Mouse (Mus musculus) retina, embryonic 14.5 days (tissue): ENCODE results near the gene Nf1.

Experiments used
- DNase-seq: peaks from one replicate; pipeline ENCODE4 v3.0.0-alpha.2; 2015; ENCODE audit warnings: low spot score

Nf1 gene

DNA sequence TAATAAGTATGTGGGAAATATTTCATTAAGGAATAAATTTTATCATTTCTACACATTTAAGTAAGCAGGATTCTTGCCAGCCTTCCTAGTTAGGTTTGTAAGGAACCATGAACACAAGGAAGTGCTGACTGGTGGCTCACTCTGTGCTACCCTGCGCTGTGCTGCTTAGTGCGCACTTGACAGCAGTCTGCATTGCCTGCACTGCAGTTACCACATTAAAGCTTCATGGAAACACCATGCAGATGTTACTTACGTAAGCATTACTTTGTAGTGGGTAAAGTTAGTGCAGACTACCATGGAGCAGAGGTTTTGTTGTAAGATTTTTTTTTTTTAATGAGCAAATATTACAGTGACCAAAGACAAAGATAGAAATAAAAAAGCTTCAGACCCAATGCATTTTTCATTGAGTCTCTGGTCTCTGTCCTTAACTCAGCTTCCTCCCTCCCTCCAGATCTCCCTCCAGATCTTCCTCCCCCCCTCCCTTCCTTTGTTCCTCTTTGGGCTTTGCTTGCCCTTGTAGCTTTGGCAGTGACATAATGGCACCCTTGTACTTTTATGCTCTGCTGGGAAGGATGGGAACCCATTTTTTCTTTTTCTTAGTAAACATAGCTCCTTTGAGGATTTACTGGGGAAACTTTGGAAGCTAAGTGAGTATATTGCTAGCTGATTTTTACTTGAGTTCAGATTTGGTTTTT is 121.4 kb downstream of the Nf1 start:
- no peak for DNase-seq

DNA sequence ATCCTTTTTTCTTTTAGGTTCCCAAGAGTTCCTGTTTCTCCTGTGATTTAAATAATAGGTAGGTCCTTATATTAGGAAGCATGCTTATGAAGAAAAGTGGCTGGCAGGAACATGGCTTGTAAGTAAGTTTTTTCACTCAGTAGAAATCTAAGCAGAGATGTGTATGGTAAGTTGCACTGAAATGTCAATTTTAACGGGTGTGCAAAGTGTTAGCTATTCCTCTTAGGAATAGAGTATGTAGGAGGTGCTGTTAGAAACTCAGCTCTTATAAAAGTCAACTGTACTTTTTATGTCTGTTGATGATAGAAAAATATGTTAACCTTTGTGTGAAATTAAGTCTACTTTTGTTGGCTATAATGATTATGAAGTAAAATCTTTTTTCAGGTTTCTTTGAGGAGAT is 128.6 kb downstream of the Nf1 start:
- DNase-seq: no peak

DNA sequence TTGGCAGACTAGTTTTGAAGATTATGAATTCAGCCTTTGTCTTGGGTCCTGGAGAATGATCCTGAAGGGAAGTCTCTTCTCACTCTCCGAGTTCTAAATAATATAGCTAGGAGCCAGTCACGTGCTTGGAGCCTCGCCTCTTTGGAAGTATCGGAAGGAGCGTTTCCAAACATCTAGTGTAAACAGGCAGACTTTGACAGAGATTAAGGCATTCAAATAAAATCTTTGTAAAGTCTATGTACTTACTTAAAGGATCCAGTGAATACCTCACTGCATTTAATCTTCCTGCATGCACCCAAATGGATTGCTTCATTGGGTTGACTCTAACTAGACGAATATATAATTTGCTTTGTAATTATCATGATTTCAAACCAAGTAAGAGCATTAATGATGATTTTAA is 143.9 kb downstream of the Nf1 start:
- no peak for DNase-seq

DNA sequence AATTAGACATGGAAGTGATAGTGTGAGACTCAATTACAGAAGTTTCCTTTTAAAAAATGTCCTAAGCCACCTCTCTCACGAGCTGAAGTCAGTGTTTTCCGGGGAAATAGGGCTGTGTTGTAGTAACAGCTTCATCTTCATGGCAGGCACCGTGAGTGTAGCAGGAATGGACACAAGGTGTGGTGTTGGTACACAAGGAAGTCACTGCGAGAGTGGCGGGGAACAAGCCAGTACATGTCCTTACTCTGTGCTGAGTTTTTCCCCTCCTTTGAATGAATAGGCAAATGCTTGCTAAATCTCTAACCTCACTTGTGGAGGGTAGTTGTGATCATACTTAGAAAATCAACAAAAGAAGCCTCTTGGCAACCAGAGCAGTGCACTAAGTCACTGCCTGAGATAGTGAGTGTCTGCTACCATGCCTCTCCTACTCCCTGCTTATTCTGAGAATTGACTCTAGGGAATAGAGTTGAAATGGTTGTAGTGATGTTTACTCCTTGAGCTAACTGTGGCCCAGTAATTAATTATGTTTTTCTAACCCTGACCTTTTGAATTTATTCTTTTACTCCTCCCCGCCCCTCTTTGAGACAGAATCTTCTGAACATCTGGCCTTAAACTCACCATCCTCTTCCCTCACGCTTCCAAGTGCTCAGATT is 144.5 kb downstream of the Nf1 start:
- DNase-seq: no peak

DNA sequence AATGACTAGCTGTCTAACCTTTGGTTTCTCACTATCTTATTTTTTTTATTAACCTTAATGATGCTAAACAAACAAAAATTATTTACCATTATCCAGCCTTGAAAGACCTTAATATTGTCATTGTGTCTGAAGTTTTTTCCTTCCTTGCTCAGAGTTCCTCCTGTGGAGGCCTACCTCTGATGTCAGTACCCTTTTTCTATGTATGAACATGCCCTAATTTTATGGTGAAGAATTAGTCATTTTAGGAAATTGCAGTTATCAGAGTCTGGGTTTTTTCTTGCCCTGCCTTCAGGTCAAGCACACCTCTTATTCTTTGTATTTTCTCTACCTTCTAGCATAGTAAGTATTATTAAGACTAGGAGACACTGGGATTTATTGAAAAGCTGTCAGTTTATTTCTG is 145.2 kb downstream of the Nf1 start:
- DNase-seq: no peak

DNA sequence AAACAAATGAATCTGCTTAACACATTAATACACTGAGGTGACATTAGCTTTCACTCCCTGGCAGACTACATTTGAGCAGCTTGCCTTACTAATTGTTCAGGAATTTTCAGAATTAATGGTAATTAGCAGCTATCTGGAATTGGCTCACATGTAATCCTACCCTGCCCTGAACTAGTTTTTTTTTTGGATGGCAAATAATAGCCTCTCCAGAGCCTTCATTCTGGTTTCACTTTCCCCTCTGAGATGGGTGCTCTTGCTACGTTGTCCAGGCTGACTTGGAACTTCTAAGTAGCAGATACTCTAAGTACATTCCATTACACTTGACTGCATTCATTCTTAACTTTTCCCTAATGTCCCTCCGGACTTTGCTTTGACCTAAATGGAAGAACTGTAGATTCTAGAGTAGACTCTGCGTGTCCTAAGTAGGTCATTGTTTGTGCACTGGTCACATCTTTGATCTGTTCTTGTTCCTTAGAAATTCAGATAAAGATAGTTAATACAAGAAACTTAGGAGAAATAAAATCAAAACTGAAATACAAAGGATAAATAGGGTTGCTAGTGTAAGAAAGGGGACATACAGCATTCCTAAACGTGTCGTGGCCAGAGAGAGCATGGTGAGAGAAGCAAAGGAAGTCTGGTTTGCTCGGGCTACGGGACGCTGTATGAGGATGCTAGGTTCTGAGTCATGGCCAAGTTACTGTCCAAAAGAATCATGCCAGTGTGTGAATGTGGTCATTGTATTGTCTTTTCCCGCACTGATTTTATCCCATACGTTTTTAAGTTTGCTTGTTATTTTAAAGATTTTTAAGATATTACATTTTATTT is 155.7 kb downstream of the Nf1 start:
- DNase-seq: peak; percentile 74

DNA sequence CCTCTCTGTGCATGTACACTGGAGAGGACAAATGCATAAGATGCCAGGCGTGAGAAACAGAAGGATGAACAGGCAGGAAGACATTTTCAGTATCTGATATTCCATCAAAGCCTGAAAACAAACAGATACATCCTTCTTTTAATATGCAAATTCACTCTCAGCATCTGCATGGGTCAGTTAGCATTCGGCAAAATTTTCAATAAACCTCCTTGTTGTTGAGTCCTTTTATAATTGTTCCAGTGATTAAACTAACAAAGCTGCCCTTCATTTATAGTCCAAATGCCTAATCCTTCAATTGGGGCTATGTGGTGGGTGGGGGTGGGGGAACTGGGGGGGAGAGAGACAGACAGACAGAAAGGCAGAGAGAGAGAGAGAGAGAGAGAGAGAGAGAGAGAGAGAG is 163.4 kb downstream of the Nf1 start:
- no peak for DNase-seq

DNA sequence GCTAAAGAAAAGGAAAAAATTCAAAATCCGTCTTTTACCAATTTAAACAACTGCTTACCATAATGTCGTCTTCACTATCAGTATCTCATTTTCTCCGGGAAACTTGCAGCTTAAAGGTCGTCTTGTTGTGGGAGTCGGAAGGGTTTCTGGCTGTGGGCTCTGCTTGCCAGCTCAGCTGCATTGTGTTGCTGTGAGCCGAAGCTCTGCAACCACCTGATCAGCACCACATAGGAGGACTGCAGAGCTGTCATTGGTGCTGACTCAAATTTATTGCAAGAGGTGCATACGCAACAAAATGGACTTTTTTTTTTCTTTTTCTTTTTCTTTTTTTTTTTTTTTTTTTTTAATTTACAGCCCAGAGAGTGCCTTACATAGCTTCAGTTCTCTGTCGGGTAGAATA is 164.4 kb downstream of the Nf1 start, which contains the start of gene Omg:
Gene Omg (minus strand): TSS at position 240 of the 400 bp plus-strand sequence.
- DNase-seq: peak; percentile 11

DNA sequence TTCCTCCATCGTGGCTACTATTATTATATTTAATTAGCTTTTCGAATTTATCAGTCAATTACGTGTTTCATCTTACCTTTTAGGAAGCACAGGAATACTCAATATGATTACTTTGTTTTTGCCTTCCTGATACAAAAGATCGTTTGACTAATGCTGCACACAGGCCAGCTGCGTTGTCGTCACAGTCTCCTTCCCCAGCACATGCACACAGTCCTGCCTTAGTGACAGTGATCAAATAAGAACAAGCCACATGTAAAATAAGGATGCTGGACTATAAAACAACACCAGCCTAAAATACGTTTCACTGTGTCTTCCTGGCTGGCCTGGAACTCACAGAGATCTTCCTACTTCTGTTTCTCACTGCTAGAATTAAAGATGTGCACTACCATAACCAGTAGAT is 165.0 kb downstream of the Nf1 start:
- no peak for DNase-seq

DNA sequence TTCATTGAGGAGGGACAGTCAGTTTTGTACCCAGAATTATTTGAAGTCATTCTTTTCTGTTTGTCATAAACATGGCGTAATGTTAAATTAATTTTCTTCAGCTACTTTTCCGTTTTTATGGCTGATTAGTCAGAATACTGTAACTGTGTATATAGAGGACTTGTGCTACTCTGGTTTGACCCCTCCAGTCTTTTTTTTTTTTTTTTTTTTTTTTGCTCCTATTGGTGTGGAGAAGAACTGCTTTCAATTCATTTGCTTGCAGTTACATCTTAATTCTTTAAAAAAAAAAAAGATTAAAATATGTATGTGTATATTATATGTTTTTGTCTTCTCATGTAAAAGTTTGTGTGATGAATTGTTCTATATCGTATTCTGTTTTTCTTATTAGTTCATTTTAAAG is 172.5 kb downstream of the Nf1 start:
- no peak for DNase-seq

DNA sequence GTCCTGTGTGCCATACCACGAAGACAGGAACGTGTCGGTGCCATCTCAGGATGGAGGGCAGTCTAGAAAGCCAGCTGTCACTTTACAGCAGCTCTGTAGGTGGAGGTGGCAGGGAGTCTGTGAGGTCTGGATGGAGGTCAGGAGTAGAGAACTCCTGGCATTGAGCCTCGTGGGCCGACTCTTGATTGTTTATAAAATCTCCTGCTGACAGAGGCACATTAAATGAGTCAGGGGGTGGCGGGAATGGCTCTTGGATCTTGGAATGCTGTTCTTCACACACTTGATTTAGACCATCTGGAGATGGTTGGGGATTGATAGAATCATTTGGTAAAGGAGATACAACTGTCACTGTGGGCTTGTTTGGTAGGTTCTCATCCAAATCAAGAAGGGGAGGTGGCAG is 175.8 kb downstream of the Nf1 start:
- no peak for DNase-seq

DNA sequence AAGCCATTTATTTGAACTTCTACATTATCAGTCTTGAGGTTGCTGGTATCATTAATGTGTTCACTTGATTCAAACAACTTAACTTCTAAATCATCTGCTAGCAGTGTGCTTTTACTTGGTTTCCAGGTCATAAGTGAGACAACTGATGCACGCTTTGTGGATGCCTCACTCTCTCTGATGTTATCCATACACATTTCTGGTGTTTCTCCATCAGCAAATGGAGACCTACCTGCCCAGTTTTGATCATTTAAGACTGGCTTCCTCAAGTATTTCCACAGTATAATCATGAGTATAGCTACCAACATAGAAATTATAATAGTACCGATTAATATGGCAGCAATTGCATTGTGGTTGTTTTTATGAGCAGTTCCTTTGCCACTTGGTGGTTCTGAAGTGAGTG is 176.3 kb downstream of the Nf1 start:
- DNase-seq: no peak

DNA sequence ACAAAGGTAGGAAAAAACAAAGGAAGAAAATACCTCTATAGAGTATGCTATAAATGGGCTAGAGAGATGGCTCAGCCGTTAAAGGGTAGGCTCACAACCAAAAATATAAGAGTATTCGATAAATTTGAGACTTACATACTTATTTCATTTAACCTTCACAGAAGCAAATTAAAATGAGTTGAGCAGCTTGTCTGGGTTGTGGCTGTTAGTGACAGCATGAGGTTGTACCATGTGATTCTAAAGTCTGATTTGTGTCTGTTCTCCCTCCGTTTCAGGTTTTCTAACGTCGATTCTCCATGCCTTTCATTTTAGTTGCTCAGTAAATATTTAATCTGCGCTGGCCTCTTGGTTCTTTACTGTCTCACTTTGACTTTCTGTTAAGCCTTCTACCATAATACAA is 179.8 kb downstream of the Nf1 start:
- no peak for DNase-seq

DNA sequence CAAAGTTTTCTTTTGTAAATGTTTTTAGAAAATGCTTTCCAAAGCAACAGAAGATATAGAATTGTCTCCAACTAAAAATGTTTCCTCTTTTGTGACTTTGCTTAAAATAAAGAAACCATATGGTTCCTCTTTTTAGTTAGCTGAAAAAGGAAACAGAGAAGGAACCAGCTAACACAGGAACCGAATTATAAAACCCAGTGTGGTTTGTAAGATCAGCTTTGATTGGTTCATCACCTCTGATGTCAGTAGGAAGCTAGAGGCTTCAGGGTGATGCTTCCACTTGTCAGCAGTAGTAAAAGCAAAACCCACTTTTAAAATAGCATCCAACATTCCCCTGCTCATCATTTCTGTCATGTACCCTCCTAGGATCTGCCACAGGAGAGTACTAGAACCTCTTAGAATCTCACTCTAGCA is 180.4 kb downstream of the Nf1 start:
- DNase-seq: no peak

DNA sequence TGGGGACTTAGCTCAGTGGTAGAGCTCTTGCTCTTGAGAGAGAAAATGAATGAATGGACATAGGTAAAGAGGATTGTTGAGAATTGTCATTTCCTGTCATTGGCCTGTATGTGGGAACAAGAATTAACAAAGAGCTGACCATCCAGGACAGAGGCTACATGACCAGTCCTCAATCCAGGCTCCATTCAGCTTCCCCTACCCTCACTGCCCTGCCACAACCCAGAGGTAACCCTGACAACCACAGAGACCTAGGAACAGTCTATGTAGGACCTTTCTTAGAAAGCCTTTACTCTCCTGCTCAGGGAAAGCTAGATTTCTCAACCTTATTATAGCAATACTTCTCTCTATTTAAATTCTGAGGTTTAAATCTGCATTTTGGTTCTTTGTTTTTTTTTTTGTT is 181.3 kb downstream of the Nf1 start:
- no peak for DNase-seq

DNA sequence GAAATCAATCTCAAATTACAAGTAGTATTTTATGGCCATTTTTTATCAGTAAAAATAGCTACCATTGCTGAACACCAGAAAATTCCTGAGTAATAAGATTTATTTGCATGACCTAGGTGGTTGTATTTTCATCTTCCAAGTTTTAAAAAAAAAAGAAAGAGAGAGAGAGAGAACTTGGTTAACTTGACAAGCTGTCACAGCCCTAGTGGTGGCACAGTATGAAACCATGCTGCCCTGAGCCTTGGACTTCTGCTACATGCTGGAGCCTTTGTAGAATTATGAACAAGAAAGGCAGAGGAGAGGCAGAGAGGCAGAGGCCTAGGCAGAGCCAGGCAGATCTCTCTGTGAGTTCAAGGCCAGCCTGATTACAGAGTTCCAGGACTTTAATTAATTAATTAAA is 182.4 kb downstream of the Nf1 start:
- no peak for DNase-seq

DNA sequence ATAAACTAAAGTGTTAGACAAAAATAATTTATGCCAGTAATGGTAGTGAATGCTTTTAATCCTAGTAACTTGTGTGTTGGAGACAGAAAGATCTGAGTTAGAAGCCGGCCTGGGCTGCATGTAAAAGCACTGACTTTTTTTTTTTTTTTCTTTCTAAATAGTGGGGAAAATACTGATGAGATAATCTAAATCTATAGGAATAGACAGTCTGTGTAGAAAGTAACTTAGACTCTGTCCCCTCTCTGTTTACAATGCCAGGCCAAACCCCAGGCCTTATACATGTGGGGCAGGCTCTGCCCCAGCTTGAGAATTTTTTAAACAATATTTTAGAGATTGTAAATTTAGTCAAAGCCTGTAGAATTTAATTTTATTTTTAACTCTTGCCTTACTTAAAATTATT is 183.5 kb downstream of the Nf1 start:
- DNase-seq: no peak

DNA sequence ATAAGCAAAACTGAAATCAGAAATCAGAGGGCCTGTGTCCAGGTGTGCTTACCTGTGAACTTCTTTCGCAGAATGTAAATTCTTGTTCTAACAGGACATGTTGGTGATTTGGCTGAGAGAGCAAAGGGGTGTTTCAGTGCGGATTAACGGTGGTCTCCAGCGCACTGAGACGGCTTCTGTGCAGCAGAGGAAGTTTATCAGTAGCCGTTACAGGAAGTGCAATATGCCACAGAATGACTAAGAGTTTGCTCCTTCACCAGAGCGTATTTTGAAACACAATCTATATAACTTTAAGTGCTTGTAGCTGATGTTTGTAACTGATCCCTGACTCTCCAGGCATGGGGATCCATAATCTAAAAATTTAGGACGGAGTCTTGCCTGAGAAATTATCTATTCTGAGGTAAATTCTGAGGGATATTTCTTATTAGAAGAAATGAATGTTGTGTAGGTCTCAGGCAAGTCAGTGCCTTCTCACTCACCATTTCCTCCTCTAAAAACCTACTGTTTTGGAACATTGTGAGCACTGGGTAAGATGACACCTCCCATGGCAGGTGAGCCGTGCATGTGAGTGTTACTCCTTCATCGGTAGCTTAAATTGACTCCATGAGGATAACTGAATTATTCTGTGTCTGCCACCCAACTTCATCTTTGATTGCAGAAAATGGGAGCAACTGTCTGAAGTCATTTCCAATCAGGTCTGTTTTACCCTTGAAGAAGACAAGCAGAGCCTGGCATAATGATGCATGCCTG is 184.2 kb downstream of the Nf1 start, which contains the start of gene Evi2b:
Gene Evi2b (minus strand): TSS at position 203 of the 750 bp plus-strand sequence.
- DNase-seq: no peak

DNA sequence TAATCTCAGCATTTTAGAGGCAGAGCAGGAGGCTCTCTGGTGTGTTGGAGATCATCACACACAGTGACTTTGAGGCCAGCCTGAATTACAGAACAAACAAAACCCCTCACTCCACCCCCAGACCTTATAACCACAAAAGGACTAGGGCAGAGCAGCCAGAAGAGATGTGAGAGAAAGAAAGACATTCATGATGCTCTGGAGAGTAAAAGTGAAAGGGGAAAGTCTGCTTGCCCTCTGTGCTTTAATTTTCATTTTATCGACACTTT is 184.8 kb downstream of the Nf1 start:
- no peak for DNase-seq

DNA sequence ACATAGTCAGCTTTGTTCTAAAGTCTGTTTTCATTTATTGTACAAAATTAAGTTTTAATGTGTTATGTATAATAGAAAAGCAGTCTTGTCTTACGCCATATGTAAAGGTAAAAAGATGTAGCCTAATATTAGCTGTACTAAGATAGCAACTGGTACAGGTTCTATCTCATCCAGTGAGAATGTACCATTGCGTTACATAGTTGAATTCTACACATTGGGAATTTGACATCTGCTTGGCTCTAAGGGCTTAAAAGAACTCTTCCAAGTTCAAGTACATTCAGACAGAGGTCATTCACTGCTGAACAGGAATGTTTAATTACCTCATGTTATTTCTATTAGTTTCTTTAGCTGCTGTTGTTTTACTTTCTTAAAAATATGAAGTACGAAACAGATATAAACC is 187.1 kb downstream of the Nf1 start:
- no peak for DNase-seq

DNA sequence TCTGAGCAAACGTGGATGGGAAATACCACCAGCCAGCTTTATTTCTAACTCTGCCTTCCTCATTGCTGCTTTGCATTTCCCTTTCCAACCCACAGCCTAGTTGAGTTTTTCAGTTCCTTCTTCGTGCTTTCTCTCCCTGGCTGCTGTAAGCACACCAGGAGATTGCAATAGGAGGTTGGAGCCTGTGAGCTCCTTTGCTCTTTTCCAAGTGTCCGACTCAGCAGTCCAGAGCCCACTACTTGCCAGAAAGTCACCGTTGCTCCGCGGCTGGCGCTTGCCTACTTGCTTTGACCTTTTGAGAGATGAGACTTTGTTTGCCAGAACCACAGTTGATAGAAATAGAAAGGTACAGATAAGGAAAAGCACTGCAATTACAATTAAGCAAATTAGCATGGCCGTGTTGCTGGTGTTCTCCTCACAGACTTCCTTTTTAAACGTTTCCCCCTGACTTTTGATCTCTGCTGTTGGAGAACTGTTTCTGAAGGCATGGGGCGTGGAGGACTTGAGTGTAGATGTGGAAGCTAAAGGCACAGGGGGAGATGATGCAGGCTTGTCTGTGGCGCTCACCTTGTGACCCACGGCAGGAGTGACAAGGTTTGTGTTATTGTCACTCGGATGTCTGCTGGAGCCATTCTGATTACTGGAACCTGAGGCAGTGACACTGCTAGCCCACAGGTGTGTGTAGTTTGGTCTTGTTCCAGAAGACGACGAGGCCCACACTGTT is 187.7 kb downstream of the Nf1 start:
- no peak for DNase-seq
